Mouse (Mus musculus): ENCODE measurements around the gene Fcmr. TPM values are rescaled to one million over a fixed set of nuclear protein-coding genes. Genes with fewer than 3 reads are reported as not detected.

The Fcmr gene
- polyA plus RNA-seq, 1 experiment from 2014 or later = not detected

DNA sequence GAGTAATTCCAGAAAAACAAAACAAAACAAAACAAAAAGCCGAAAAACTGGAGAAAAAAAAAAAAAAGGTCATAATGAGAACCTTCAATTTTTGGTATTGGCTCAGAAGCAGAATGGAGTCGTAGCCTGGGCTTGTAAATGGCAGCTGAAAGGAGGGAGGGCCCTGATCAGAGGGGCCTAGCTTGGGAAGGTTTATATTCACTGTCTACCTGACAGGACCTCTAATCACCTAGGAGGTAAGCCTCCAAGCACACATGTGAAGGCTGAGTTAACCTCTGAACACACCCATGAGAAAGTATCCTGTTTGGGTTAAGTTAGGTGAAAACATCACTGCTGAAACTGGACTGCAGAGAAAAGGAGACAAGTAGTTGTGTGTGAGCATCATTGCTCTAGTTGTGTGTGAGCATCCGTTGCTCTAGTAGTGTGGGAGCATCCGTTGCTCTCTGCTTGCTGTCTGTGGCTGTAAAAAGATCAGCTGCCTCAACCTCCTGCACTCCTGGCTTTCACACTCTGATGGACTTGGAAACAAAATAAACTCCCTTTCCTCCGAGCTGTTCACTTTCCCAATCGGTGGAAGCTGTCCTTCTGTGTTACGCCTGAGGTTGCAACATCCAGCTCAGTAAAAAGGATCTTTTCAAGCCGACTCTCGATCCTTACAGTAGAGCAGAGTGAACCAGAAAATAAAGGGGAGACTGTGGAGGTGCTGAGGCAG, 28.0 kb downstream of the Fcmr start:
- H3K27me3 ChIP-seq = no peaks in the 10 kb centered on the region
- no peak for TF ChIP-seq CTCF (IDR thresholded peaks at IDR 0.05)
- ChIA-PET CTCF (interaction anchor here (0.8 kb wide), 1 partner anchor 10 kb away, joined by 3 read pairs; no protein-coding TSS in a partner anchor), POLR2A (no interaction called here)
- ATAC-seq (no peak), DNase-seq (ENCODE audit: low read depth, low spot score) (no peak)
- in situ Hi-C loops (cut with MboI; ENCODE audit: low pct_unique_long_range_greater_than_20kb) = no loop called here

DNA sequence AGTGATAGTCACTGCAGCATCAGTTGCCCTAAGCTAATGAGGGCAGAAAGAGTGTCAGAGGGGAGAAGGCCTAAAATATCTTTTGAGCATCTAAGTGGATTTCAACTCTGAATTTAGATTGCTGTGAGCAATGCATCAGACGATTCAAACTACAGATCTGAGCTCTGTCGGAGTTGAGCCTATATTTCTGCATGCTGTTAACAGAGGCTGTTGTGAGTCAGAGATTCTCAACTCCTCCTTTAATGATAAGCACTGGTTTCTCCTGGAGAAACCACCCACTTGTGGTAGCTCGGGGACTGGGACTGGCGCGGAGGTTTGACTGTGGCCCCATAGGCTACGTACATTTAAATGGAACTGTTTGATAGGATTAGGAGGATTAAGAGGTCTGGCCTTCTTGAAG, 29.0 kb downstream of the Fcmr start:
- ATAC-seq (no peak), DNase-seq (ENCODE audit: low read depth, low spot score) (no peak)
- in situ Hi-C loops (cut with MboI; ENCODE audit: low pct_unique_long_range_greater_than_20kb) = no loop called here
- TF ChIP-seq CTCF (IDR thresholded peaks at IDR 0.05) = no peak
- ChIA-PET CTCF (interaction anchor here (1.2 kb wide), 1 partner anchor 23 kb away, joined by 3 read pairs; no protein-coding TSS in a partner anchor), POLR2A (no interaction called here)
- H3K27me3 ChIP-seq = no peaks in the 10 kb centered on the region

DNA sequence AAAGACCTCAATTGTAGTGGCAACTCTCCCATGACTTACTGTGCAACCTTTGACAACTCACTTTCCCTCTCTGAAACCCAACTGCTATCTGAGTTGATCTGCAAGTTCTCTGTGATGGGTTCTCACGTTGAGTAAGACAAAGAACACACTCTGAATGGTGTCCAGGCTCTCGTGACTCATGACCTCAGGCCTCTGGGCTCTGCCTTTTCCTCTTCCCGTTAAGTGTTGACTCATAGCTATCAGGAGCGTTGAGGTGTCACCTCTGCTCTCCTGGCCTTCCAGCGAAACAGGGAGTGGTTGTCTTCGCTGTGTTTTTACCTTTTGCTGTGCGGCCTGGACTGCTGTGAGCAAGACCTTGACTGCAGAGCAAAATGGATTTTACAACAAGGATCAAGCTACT, 37.0 kb downstream of the Fcmr start:
- ChIA-PET POLR2A (no interaction called here), CTCF (interaction anchor here (1.2 kb wide), 1 partner anchor 10 kb away, joined by 3 read pairs; no protein-coding TSS in a partner anchor)
- TF ChIP-seq CTCF (IDR thresholded peaks at IDR 0.05) = no peak
- in situ Hi-C loops (cut with MboI; ENCODE audit: low pct_unique_long_range_greater_than_20kb) = no loop called here
- H3K27me3 ChIP-seq = no peaks in the 10 kb centered on the region
- ATAC-seq (no peak), DNase-seq (ENCODE audit: low read depth, low spot score) (no peak)

DNA sequence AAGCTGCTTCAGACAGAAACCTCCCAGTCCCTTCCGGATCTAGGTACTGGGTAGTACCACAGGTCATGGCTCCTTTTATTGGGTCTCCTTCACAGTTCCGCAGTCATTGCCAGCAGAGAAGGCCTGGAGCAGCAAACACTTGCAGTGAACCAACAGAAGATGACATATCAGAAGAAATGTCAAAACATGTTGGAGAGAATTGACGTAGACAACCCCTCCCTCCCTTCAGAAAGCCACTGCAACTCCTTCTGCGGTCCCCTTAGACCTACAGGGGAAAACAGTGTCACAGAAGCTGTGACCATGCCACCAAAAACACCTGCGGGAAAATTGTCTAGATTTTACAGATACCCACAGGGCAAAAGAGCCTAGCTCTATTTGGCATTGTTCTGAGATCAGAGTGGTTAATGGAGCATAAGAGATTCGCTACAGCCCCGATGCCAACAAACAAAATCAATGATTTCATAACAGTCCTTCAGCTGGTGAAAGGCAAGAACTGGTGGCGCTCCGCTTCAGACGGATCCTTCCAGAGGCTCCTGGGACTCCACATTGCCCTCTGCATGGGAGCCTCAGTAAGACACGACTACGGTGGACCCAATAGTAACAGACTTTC, 46.0 kb downstream of the Fcmr start, which contains the start of gene Il20:
TSS of gene Il20 (minus strand) at position 51 of the 610 bp plus-strand sequence.
- no peaks in the 10 kb centered on the region for H3K27me3 ChIP-seq
- in situ Hi-C loops (cut with MboI; ENCODE audit: low pct_unique_long_range_greater_than_20kb) = no loop called here
- POLR2A ChIA-PET = no interaction called here
- no peak for ATAC-seq
- DNase-seq (ENCODE audit: low read depth, low spot score) = no peak
- CTCF ChIA-PET = interaction anchor here (0.9 kb wide), 1 partner anchor 30 kb away, joined by 3 read pairs; no protein-coding TSS in a partner anchor
- TF ChIP-seq CTCF (IDR thresholded peaks at IDR 0.05) = no peak

DNA sequence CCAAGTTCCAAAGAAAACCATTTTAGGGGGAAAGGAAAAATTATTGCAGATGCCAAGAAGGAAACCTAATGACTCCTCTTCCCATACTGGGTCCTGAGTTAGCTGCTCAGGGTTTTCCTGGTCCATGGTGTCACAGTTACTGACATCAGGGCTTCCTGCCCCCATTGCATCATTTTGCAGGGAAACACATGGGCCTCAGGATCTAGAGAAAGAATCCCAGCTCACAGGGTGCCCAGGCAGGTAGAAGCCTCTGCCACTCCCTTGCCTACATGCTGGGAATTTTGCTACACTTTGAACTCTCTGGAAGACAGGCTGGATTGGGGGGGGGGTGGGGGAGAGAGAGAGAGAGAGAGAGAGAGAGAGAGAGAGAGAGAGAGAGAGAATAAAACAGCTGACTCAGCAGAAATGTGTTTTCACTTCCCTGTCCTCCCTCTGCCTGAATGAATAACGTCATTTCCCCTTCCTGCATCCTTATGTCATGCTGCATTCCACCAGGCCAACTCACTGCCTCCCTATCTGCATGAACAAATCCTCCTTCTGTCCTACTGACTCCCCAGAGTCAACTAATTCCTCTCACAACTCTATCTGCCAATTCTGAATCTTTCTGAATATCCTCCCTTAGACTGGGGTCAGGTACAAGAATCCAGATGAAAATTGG, 53.0 kb downstream of the Fcmr start:
- no peaks in the 10 kb centered on the region for H3K27me3 ChIP-seq
- in situ Hi-C loops (cut with MboI; ENCODE audit: low pct_unique_long_range_greater_than_20kb) = no loop called here
- peak; percentile 80 for ATAC-seq
- CTCF ChIA-PET = interaction anchor here (0.7 to 1.0 kb wide), 2 partner anchors 61 to 120 kb away, joined by 3 to 4 read pairs; no protein-coding TSS in a partner anchor
- no peak for TF ChIP-seq CTCF (IDR thresholded peaks at IDR 0.05)
- DNase-seq (ENCODE audit: low read depth, low spot score) = peak; percentile 15
- POLR2A ChIA-PET = no interaction called here

DNA sequence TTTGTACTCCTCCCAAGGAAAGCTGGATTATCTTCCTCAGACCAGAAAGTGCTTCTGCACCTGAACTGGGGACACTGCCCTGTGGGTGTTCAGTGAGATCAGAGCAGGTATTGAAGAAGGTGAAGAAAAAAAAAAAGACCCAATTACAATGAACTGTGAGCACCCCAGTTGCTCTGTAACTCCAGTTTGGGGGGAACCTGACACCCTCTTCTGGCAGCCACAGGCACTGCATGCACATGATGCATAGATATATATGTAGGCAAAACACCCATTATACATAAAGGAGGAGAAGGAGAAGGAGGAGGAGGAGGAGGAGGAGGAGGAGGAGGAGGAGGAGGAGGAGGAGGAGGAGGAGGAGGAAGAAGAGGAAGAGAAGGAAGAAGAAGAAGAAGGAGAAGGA, 61.0 kb downstream of the Fcmr start:
- TF ChIP-seq CTCF (IDR thresholded peaks at IDR 0.05) = peak; percentile 39
- ATAC-seq = no peak
- ChIA-PET CTCF (no interaction called here), POLR2A (no interaction called here)
- in situ Hi-C loops (cut with MboI; ENCODE audit: low pct_unique_long_range_greater_than_20kb) = no loop called here
- no peak for DNase-seq (ENCODE audit: low read depth, low spot score)
- H3K27me3 ChIP-seq = peaks cover 12% of the 10 kb centered on the region

Other genes starting within 250 kb of the Fcmr start
- gene Zp3r, start 236.0 kb upstream of the Fcmr start, polyA plus RNA-seq (2021) = not detected
- 2.7 TPM for gene C4bp, start 204.0 kb upstream of the Fcmr start, polyA plus RNA-seq (2021)
- gene Gm29427, start 149.9 kb upstream of the Fcmr start, polyA plus RNA-seq (2021) = 0.04 TPM
- 3.4 TPM for gene Yod1, start 148.3 kb upstream of the Fcmr start, polyA plus RNA-seq (2021)
- gene Pfkfb2, start 136.4 kb upstream of the Fcmr start, polyA plus RNA-seq (2021) = 26.0 TPM
- 11.1 TPM for gene AA986860, start 133.7 kb upstream of the Fcmr start, polyA plus RNA-seq (2021)
- gene Fcamr, start 64.8 kb upstream of the Fcmr start, polyA plus RNA-seq (2021) = 0.31 TPM
- not detected for gene Pigr, start 39.0 kb upstream of the Fcmr start, polyA plus RNA-seq (2021)
- gene Il24, start 21.8 kb downstream of the Fcmr start, polyA plus RNA-seq (2021) = 0.12 TPM
- gene Il20, start 45.8 kb downstream of the Fcmr start, polyA plus RNA-seq (2021) = not detected
- 0.17 TPM for gene Il19, start 74.4 kb downstream of the Fcmr start, polyA plus RNA-seq (2021)
- 0.04 TPM for gene Il10, start 154.2 kb downstream of the Fcmr start, polyA plus RNA-seq (2021)
- gene Mapkapk2, start 232.2 kb downstream of the Fcmr start, polyA plus RNA-seq (2021) = 129 TPM